Mouse (Mus musculus): Measurements from ENCODE around the gene Adamtsl3.

GRCm38 (mm10) chr7:82378311-82378710, 42.8 kb downstream of the Adamtsl3 start:
- TF ChIP-seq CTCF (IDR thresholded peaks at IDR 0.05; ENCODE audit: extremely low read depth, insufficient read depth, low read length) = no peak
- TF ChIP-seq POLR2A (IDR thresholded peaks at IDR 0.05; ENCODE audit: extremely low read depth, insufficient read depth, low read length) = no peak

Data from cortical plate, adult 2 months (tissue).